Mouse (Mus musculus) c-Kit-negative CD71-positive TER-119-positive erythroid progenitor cells, embryonic 14.5 days (primary cell): ENCODE measurements around the gene Irak4.

ENCODE experiments used
- DNase-seq: peaks from one replicate; pipeline ENCODE4 v3.0.0-alpha.2; 2013; ENCODE audit warnings: low read depth, low spot score

The Irak4 gene

DNA sequence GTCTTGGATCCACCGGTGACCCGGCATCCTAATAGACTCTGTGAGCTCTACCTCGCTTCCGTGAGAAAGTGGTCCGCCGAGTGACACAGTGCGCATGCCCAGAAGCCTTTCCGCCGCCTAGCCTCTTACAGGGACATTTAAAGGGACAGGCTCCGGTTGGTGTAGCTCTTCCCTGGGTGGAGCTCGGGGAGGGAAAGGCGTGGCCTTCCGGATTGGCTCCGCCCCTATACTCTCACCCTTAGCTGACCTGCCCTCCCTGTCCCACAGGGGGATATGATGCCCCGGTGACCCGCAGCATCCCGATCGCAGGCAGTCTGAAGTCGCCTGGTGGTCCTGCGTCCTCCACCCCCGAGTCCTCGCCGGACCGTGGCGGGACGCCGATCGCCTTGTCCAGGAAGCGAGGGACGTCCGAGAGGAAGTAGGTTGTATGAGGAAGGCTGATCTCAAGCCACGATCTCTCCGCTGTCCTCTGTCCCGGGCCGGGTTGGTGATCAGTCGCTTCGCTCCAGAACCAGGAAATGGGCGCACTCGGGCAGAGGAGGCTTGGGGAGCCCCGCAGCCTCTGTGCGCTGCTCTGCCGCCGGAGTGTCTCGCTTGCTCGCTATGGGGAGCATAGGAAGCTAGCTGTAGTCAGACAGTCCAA, at the start of gene Irak4, which contains the start of gene Pus7l:
Gene Irak4 (plus strand): TSS at position 235 of the 643 bp plus-strand sequence.
Gene Pus7l (minus strand): TSS at position 139 of the 643 bp plus-strand sequence.
- DNase-seq = peak; percentile 86

DNA sequence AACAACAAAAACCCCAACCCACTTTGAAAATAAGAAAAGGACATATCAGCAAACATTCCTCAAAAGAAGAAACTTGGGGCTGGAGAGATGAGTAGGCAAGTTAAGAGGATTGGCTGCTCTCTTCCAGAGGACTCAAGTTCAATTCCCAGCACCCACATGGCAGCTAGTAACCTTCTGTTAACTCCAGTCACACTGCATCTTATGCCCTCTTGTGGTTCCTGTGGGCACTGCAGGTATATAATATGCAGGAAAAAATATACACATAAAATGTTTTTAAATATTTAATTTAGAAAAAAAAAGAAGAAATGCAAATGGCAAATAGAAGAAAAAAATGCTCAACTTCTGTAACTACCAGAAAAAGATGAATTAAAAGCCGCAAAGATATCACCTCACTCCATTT, 49.0 kb upstream of the Irak4 start:
- no peak for DNase-seq

DNA sequence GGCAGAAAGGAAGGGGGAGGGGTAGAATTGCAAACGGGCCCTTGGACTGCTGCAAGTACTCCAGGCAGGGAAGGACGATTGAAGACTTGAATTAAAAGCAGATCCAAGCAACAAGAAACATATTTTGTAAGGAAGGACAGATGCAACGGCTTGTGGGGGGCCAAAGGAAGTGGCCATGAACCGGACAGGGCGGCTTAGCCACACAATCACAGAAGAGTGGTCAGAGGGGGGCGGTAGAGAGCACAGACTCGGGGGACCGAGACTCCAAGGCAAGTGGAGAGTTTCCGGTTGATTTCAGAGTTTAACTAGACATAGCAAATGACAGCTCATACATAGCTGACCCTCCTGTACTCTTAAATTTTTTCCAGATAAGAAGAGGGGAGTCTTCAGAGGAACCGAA, 47.5 kb upstream of the Irak4 start:
- no peak for DNase-seq

DNA sequence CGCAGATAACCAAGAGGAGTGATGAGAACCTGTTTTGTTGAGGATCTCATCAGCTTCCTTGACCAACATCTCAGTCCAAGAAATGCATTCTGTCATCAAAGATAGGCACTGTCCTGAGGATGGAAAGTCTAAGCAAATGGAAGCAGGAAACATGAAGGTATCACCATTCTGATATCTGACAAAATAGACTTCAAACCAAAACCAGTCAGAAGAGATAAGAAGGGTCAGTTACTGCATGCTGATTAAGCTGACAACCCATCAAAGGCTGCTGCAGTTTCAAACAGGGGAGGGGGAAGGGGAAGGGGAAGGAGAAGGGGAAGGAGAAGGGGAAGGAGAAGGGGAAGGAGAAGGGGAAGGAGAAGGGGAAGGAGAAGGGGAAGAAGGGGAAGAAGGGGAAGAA, 44.2 kb upstream of the Irak4 start:
- DNase-seq = no peak

GRCm38 (mm10) chr15:94503451-94504215, 39.8 kb upstream of the Irak4 start:
- DNase-seq = no peak

- DNase-seq = no peak
These were observed 25.4 kb upstream of the Irak4 start for GRCm38 (mm10) chr15:94517913-94518491.

DNA sequence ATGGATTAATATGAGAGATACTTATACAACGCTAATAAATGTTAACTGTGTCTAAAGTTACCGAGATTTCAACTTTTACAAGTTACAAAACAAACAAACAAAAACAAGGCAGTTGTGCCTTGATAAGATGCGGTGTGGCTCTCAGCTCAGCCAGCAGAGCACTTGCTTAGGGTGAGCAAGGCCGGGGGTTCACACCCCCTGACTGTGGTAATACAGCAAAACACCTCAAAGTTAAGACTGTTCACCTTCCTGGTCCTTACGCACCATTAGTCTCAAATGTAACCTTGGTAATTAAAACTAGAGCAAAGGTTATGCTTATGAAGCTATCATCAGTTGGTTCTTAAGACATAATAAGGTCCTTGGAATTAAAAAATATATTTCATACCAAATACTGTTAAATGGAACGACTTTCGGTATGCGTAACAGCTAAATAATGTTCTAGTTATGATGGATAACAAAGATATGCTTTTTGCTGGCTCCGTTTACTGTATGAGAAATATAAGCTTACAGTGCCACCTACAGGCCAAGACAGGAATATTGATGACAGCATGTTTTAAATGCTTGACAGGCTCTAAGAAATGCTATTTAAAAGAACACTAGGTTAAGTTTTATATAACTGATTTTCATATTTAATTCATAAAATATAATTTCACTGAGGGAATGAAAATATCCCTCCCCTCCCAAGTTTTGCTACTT, 23.1 kb upstream of the Irak4 start:
- peak; percentile 29 for DNase-seq

DNA sequence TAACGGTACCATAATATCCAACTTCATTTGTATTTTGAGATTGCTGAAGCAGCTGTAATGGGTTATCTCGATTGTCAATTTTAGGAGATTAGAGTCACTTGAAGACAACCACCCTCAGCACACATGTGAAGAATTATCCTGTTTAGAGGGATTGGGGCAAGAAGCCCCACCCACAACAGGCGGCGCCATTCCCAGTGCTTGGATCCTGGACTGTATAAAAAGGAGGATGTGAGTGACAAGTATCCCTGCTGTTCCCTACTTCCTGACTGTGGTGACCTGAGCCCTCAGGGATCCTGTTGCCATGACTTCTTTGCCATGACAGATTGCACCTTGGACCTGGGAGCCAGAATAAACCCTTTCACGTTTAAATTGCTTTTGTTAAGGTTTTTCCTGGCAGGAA, 22.5 kb upstream of the Irak4 start:
- no peak for DNase-seq

- no peak for DNase-seq
These were observed 20.2 kb upstream of the Irak4 start for GRCm38 (mm10) chr15:94523251-94523650.

DNA sequence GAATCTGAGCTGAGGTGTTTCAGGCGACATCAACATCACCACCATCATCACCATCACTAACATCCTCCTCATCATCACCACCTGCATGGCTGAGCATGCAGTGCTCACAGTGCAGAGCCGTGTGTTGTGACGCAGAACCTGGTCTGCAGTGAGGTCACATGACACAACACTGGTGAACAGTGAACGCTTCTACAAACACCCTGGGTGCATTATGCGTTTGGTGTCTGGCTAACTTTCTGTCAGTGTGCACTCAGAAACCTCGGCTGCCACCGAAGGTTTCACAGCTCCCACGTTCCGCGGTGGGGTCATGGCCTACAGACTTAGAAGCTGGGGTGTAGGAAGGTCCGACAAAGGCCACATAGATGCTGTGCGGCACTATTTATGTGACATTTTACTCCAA, 18.5 kb upstream of the Irak4 start:
- DNase-seq = no peak

GRCm38 (mm10) chr15:94530519-94530918, 12.9 kb upstream of the Irak4 start:
- no peak for DNase-seq

DNA sequence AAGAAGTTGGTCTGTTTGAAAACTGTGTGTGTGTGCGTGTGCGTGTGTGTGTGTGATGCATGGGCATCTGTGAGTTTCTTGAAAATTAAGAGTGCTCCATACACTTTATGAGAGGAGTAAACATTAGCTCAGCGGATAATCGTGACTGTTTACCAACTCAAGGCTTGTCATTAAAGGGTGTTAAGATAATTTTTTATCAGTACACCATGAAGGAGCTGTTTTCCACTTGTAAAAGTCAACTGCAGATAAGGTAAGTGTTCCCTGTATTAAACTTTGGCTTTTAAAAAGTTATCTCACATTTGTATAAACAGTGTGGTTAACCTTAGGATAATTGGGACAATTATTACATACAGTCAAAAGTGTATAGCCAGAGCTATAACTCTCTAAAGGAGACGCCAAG, 11.1 kb upstream of the Irak4 start:
- no peak for DNase-seq

GRCm38 (mm10) chr15:94532956-94533355, 10.5 kb upstream of the Irak4 start:
- DNase-seq = no peak

DNA sequence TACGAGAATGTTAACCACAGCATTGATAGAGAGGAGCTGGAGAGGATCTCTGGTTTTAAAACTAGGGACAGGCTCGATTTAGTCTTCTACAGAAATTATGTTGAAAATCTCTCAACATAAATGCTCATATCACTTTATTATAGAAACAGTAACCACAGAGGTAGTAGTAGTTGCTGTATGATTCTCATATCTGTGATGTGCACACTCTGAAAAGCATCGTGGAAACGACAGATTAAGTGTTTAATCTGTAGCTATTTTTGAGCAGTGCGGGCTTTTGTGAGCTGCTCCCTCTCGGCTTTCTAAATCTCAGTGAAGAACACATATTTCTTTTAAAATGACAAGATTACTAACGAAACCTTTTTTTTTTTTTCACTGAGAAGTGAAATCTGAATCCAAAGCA, 7.9 kb upstream of the Irak4 start:
- DNase-seq = no peak

- DNase-seq = no peak
These were observed 4.1 kb upstream of the Irak4 start for GRCm38 (mm10) chr15:94539296-94539695.

DNA sequence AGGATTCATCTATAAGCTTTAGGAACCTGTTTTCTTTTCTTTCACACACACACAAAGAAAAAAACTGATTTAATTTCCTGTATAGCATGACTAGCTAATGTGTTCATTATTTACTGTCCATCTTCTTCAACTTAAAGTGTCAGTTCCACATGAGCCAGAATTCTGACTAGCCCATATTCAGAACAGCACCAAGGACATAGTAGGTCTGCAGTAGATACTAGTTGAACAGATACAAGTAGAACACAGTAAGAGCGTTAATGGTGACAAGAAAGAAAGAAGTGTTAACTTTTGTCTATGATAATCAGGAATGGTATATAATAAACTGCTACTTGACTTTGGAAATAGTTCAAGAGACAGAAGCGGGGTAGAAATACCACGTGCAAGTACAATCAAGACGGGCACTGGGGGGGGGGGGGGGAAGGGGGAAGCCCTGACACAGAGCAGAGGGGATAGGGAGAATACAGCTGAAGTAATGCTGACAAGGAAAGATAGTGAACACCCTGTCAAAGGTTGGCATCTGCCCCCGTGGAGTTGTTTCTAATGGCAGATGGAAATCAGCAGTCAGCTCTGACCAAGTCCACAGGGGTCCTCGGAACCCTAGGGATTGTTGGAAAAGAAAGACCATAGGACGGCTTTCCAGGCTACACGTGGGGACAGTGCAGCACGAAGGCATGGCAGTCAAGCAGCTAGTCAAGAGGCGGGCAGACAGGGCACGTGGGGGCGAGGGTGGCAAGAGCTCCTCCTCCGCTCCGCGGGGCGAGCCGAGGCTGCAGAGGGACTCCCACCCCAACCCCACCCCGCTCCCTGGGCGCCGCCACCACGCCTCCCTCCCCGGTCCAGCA, 655 bp upstream of the Irak4 start:
- no peak for DNase-seq

DNA sequence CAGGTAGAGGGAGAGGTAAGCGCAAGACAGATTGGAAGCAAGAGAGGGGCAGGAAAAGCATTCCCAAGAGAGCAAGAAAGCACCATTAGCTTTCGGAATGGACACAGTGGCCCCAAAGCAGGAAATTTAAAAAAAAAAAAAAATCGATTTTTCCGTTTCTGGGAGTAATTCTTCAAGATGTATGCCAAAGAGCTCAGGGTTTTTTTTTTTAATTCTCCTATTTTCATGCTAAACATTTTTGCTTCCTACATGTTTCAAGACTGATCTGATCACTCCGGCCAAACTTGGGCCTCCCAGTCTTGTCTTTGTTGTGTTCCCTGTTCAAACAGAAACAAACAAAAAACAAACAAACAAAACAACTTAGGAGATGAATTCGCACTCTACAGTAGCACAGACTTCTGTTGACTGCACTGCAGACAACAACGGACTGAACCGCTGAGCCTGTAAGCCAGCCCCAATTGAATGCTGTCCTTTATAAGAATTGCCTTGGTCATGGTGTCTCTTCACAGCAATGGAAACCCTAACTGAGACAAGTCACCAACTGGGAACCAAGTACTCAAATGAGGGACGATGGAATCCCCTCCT, 701 bp downstream of the Irak4 start:
- no peak for DNase-seq

GRCm38 (mm10) chr15:94544844-94545243, 1.4 kb downstream of the Irak4 start:
- DNase-seq = no peak

DNA sequence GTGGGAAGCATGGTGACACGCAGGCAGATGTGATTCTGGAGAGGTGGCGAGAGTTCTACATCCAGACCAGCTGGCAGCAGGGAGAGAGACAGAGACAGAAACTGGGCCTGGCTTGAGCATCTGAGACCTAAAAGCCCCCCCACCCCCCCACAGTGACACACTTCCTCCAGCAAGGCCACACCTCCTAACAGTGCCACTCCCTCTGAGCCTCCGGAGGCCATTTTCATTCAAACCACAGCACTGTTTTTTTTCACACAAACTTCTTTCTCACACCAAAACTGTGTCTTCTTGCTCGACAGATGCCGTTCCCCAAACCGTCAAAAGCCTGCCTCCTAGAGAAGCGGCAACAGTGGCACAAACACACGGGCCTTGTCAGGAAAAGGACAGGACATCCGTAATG, 10.1 kb downstream of the Irak4 start:
- DNase-seq = no peak

GRCm38 (mm10) chr15:94557442-94557841, 14.0 kb downstream of the Irak4 start:
- peak; percentile 42 for DNase-seq
